Mouse (Mus musculus): ENCODE results near the gene Snap29.

Gene Snap29

GRCm38 (mm10) chr16:17405736-17406443, at the start of gene Snap29, which contains the start of gene Pi4ka:
Snap29 (plus strand) TSS chr16:17405986.
Pi4ka (minus strand) TSS chr16:17406314.
- in situ Hi-C loops (cut with MboI; ENCODE audit: low sequenced_read_pairs), result no loop called here

DNA sequence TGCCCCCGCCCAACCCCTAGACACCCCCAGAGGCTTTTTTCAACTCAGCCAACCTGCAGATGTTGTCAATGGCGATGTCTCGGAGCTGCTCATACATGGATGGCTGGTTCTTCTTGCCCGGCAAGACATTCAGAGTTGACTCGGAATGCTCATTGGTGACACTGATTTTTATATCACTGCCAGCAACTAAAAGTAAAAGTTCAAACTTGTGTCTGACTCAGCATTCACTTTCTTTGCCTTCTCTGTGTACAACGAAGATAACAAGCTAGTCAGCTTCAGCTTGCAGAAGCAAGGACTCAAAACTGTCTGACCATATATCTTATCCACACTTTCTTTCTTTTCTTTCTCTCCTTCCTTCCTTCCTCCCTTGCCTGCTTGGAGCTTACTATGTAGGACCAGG, 49.8 kb upstream of the Snap29 start:
- in situ Hi-C loops (cut with MboI; ENCODE audit: low sequenced_read_pairs), result no loop called here

DNA sequence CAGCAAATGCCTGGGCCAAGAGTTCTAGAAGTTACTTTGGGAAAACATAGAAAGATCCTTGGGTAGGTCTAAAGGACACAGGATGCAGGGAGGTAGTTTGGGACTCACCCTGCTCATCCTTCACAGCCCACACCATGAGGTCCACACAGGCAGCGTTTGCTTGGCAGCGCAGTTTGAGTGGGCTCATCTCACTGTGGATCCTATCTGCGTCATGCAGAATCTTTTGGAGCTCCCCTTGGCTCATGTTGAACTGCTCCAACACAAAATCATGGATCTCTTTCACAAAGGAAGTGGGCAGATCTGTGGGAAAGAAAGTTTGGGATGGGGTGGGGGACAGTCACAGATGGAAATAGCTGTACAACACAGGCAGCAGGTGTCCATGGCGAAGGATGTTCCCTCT, 47.0 kb upstream of the Snap29 start:
- in situ Hi-C loops (cut with MboI; ENCODE audit: low sequenced_read_pairs), result no loop called here

DNA sequence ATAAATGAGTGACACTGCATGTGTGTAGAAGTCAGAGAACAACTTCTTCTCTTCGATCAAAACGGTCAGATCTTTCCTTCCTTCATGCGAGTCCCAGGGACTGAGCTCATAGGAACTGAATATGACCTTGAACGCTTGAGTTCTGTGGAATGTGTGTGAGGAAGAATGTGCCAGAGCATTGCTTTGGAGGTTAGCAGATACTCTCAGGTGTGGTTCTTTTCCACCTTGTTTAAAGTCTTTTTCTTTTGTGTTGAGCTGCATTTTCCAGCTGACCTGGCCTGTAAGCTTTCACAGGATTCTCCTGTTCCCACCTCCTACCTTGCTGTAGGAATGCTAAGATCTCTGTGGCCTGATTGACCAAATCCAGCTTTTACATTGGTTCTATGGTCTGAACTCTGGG, 23.5 kb upstream of the Snap29 start:
- in situ Hi-C loops (cut with MboI; ENCODE audit: low sequenced_read_pairs), result no loop called here

DNA sequence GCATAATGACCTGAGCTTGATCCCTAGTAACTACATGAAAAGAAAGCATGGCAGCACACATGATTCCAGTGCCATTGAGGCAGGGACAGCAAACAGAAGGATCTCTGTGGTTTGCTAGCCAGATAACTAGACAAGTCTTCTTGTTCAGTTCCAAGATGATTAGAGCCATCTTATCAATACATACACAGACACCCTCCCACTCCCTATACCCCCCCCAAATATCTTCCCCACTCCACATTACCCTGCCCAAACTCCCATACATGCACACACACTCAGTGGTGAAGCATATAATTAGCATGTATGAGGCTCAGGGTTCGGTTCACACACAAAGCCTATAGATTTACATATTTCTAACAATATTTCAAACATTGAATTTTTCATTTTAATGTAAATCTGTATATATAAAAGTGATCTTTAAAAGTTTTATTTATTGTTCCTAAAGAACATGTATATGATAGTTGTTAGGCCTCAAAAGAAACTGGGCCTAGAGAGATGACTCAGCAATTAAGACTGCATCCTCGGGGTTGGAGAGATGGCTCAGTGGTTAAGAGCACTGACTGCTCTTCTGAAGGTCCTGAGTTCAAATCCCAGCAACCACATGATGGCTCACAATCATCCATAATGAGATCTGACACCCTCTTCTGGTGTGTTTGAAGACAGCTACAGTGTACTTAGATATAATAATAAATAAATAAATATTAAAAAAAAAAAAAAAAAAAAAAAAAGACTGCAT, 22.0 kb upstream of the Snap29 start:
- in situ Hi-C loops (cut with MboI; ENCODE audit: low sequenced_read_pairs), result no loop called here

DNA sequence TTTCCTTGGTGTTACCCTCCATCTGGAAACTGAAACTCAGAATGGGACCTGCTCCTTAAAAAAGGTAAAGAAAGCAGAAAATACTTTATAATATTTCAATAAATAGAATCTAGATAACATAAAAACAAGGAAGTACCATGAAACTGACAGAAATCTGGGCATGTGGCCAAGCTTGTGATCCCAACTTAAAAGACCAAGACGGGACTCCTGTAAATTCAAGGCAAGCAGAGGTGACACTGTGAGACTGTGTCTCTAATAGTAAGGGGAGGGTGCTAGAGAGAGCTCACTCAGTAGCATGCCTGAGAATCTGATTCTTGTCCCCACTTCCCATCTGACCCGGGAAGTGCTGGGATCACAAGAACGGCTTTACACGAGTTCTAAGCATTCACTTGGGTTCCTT, 13.0 kb upstream of the Snap29 start:
- in situ Hi-C loops (cut with MboI; ENCODE audit: low sequenced_read_pairs), result no loop called here

GRCm38 (mm10) chr16:17402855-17403254, 2.9 kb upstream of the Snap29 start:
- in situ Hi-C loops (cut with MboI; ENCODE audit: low sequenced_read_pairs), result no loop called here

GRCm38 (mm10) chr16:17405271-17405696, 502 bp upstream of the Snap29 start:
- in situ Hi-C loops (cut with MboI; ENCODE audit: low sequenced_read_pairs), result no loop called here

DNA sequence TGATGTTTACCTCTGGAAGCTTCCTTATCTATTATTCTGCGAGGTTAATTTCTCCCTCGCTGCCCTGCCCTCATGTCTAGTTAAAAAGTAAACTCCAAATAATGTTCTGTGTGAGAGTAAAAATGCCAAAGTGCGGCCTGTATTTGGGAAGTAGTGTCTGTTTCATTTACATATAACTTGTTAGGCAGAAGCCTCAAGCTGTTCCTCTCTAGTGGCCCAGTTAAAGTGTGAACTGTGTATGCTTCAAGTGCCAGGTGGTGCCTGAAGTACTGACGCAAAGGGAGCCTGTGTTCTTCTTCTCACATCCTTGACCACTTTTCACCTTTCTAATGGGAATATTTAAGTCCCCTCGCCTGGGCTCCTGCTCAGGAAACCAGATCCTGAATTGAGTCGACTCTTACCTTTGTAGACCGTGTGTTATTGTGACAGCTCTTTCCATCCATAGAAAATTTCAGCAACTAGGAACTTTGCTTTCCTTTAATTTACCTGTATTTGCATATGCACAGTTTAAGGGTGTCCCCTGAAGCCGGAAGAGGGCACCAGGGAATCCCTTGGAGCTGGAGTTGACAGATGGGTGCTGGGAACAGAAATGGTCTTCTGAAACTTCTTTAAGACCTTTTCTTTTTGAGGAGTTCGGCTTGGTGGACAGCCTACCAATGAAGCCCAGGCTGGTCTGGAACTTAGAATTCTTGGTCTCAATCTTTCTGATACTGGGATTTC, 886 bp downstream of the Snap29 start:
- in situ Hi-C loops (cut with MboI; ENCODE audit: low sequenced_read_pairs), result no loop called here

DNA sequence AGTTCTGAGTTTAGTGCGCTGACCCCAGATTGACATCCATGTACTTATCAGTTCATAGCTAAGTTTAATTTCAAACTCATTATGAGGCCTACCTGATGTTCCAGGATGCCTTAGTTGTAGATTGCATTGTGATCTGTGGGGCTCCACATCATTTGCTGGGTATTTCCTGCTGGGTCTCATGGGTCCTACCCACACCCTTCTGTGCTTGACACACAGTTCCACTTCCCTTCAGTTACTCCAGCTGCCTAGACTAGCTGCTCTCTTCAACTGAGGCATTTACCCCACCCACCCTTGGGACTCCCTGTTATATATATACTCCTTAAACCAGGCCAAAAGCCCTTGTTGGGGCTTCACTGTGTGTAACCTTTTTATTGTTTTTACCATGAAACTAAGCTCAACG, 3.3 kb downstream of the Snap29 start:
- in situ Hi-C loops (cut with MboI; ENCODE audit: low sequenced_read_pairs), result no loop called here

DNA sequence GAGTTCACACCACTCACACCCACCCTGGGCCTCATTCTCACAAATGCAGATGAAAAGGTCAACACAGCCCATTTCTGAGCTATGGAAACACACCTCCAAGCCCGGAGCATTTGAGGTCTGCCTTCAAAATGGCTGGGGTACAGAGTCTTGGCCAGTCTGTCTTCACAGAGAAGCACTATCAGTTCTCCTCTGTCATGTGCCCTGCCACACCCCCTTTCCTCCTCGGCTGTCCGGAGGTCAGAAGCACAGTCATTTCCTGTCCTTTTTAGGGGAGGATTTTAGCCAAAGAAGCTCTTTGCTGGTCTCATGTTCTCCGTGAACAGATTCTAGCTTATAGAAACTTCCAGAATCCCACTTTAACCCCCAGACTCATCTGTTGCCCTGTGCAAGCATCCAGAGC, 4.4 kb downstream of the Snap29 start:
- in situ Hi-C loops (cut with MboI; ENCODE audit: low sequenced_read_pairs), result no loop called here

DNA sequence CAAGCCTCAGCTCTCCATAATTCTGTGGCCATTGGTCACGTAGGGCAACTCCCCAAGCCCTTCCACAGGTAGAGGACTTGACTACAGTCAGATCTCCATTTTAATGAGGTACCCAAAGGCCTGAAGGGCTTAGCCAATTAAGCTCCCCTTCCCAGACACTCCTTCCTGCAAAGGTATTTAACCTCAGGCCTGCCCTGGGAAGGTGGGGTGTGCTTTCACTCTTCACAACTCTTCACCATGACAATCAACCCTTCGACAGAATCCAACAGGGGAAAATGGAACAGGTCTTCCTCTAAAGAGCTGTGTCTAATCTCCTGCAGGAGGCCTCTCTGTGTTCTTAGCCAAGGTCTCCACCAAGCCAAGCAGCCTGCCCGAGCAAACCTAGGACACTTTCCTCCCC, 17.2 kb downstream of the Snap29 start:
- in situ Hi-C loops (cut with MboI; ENCODE audit: low sequenced_read_pairs), result no loop called here

DNA sequence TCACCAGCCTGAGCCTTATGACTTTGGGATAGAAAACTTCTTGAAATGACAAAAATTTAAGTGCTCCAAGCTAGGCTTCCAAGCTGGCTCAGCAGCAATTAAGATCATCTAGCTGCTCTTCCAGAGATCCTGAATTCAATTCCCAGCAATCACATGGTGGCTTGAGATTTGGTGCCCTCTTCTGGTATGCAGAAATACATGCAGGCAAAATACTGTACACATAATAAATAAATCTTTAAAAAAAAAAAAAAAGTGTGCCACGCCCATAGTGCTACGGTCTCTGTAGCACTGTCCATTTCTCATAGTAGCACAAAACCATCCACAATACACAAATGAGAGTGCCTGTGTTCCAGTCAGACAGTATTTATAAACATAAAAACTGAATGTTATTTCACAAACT, 26.8 kb downstream of the Snap29 start:
- in situ Hi-C loops (cut with MboI; ENCODE audit: low sequenced_read_pairs), result no loop called here

GRCm38 (mm10) chr16:17451541-17452372, 46.0 kb downstream of the Snap29 start, which contains the start of gene Crkl:
Crkl (plus strand) TSS chr16:17451987.
- in situ Hi-C loops (cut with MboI; ENCODE audit: low sequenced_read_pairs), result no loop called here

GRCm38 (mm10) chr16:17452373-17452715, 46.6 kb downstream of the Snap29 start:
- in situ Hi-C loops (cut with MboI; ENCODE audit: low sequenced_read_pairs), result no loop called here

GRCm38 (mm10) chr16:17456901-17457300, 51.1 kb downstream of the Snap29 start:
- in situ Hi-C loops (cut with MboI; ENCODE audit: low sequenced_read_pairs), result no loop called here

DNA sequence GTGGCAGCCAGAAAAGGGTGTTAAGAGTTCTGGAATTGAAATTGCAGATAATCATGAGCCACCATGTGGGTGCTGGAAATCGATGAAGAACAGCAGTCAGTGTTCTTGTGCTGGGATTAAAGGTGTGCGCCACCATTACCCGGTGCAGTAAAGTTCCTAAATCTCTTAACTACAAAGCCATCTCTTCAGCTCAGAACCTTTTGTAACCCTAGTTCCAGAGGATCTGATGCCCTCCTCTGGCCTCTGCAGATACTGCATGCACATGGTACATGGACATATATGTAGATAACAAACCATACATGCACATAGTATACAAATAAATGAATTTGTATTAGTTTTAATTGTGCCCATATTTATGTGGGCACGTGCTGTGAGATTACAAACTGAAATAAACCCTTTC, 54.5 kb downstream of the Snap29 start:
- in situ Hi-C loops (cut with MboI; ENCODE audit: low sequenced_read_pairs), result no loop called here

DNA sequence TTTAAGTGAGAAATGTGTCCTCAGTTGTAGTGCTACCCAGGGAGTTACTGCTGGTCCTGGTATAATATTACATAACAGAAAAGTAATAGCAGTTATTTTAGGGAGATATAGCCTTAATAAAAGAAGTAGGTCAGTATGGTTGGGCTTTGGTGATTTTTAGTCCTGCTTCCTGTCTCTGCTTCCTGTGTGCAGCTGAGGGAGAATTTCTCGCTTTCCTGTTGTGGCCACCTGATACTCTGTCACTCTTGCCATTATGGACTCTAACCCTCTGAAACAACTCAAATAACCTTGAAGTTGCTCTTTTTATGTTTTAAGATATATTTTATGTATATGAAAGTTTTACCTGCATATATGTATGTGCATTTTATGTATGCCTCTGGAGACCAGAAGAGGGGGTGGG, 55.8 kb downstream of the Snap29 start:
- in situ Hi-C loops (cut with MboI; ENCODE audit: low sequenced_read_pairs), result no loop called here

DNA sequence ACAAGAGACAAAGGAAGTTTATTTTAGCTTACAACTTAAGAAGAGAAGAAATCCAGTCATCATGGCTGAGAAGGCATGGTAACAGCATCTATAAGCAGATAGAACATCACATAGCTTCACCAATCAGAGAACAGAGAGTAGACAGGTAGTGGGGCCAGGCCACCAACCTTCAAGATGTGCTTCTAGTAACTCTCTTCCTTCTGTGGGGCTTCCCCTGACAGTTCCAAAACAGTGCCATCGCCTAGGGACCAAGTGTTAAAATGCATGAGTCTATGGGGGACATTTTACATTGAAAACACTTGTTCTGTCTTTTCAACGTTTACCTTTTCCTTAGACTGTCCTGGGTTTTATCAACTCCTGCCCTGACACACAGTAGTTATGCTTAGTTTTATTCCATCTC, 57.4 kb downstream of the Snap29 start:
- in situ Hi-C loops (cut with MboI; ENCODE audit: low sequenced_read_pairs), result no loop called here

- in situ Hi-C loops (cut with MboI; ENCODE audit: low sequenced_read_pairs), result no loop called here
Observed at GRCm38 (mm10) chr16:17466875-17467663, 61.3 kb downstream of the Snap29 start.
